Mouse (Mus musculus): ENCODE data around the gene Tm9sf3.

Gene Tm9sf3

GRCm38 (mm10) chr19:41176881-41177280 is 86.9 kb downstream of the Tm9sf3 start:
- DNase-seq (ENCODE audit: low read depth, low spot score), result no peak

DNA sequence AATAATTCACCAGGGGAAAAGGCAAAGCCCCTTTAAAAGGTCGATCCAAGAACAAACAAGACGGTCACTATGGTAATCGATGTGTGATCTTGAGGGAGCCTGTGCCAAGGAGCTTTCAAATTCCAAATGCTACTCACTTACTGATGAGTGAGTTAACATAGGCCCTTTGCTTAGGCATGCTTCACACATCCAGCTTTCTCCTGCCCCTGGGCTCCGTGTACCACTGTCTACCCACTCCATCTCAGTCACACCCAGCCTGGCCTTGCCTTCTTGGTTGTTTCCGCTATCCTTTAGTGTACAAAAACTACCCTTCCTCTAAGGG is 97.9 kb downstream of the Tm9sf3 start:
- no peak for DNase-seq (ENCODE audit: low read depth, low spot score)

GRCm38 (mm10) chr19:41165144-41165913 is 98.5 kb downstream of the Tm9sf3 start:
- no peak for DNase-seq (ENCODE audit: low read depth, low spot score)

- no peak for DNase-seq (ENCODE audit: low read depth, low spot score)
These were observed 99.2 kb downstream of the Tm9sf3 start for GRCm38 (mm10) chr19:41164447-41165095.

Measured in telencephalon, adult 2 months (tissue).